Mouse (Mus musculus) naive thymus-derived CD4-positive, alpha-beta T cell, adult 2 months (primary cell): ENCODE results near the gene Plcg2.

ENCODE experiments used
- DNase-seq: peaks from one replicate; pipeline ENCODE4 v3.0.0-alpha.2; 2011; ENCODE audit warnings: low read depth

Plcg2 gene

DNA sequence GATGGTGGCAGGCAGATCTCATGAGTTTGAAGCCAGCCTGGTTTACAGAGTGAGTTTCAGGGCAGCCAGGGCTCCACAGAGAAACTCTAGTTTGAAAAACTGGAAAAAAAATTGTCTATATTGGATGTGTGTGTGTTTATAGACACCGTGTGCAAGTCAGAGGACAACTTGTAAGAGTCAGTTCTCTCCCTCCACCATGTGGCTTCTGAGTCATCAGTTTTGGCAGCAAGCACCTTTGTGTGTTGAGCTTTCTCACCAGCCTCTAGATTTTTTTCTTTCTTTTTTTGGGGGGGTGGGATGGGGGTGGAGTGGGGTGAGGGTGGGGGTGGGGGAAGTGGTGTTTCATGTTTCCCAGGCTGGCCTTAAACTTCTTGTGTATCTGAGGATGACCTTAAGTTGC lies 12.8 kb upstream of the Plcg2 start:
- DNase-seq = no peak

DNA sequence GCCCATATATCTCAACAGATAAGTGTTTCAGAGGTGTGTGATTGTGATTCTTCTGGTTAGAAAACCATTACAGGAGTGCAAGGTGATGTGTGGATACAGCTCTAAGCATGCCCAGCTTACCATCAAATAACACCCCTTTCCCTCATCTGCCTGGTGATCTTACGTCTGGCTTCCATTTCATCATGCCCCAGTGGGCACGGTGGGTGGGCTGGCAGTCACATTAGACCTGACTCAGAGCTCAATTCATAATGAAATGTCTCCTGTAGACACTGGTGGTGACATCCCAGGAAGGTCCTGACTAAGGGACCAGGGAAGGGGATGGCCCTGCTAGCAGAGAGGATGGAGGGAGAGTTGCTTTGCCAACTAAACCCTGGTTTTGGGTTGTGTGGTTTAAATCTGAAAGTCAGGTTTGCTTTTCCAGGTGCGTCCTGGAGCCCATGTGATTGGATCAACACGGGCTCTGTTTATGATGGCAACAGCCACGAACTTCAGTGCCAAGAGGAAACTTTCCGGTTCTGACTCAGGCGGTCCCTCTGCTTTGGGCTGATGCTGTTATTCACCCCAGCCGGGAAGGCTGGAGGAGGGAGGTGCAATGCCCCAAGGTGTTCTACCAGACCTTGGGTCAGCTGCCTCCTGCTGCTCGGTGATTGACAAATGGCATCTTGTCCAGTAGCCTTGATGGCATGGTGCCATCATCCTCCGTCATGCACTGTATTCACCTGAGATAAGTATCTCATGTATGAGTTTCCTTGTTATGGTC lies 9.7 kb upstream of the Plcg2 start:
- DNase-seq = no peak

DNA sequence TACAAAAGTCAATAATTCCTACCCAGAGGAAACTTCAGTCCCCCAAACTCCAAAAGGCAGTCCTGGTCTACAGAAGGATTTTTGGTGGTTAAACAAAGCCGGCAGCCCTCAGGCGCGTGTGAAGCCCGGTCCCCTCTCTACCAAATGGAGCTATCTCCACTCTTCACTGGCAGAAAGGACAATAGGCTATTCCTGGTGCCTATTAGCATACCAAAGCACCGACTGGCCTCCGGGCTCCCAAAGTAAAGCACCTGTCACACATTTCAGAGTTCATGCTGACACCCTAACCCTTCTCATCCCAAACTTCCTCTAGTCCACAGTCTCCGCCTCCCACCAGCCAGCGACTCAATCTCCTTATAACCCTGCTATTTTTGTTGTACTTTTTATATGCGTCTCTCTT lies 4.5 kb upstream of the Plcg2 start:
- DNase-seq = no peak

DNA sequence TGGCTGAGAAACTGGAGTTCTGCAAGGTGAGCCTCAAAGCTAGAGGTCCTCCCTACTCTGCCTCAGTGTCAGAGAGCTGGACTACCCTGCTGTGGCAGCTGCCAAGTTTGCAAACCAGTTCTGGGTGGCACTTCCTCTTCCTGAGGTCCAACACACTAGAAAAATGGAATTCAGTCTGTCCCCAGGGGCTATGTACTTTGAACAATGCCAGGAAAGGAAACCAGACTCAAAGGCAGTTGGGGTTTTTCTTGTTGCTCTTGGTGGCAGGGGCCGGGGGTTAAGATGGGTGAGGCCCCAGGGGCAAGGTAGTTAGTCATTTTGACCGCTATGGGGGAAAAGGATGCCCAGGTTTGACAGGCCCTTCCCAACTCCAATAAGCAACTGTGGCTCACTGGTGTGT lies 3.2 kb upstream of the Plcg2 start:
- DNase-seq = no peak

DNA sequence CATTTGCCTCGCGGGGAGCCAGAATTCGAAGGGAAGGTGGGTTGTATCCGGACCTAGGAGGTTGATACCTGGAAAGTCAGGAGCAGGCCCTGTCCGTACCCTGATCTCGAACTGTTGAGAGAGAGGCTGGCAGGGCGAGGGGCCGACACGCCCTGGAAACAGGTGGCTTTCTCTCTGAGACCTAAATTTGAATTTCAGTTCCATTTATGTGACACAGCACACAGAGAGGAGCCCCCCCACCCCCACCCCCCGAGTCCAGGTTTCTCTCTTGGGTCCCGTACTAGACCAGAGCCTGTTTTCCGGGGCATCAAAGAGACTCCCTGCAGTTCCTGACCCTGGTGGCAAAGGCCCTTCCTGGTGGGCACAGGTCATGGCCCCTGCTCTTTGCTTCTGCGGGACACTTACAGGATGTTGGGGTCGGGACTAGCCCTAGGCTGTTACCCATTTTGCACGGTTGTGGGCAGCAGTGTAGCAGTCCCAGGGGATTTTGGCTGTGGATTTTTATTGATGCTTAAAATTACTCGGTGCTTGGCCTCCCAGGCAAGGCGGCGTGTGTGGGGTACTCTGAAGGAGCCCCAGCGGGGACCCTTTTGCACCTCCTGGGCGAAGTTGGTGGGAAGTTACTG lies 937 bp downstream of the Plcg2 start:
- no peak for DNase-seq

DNA sequence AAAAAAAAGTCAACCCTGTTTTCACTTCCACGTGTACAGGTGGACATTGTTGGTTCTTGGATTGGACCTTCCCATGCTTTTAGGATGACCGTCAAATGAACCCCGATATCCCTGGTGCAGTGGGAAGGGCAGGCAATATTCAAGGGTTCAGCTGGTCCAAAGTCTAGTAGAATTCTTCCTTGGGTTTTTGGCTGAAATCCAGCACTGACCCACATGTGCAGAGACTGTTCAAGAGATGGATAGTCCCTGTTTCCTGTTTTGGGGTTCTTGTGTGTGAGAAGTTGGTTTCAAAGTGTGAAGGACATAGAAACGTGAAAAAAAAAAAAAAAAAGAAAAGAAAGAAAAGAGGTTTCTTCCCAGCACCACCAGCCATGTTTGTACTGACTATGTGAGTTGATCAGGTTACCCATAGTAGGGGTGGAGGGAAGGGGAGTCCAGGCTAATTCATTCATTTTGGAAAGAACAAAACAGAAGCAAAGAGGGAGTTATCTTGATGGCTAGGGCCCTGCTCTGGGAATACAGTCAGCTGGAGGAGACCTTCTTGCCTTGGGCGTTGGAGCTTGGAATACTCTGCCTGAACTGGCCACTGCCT lies 2.2 kb downstream of the Plcg2 start:
- no peak for DNase-seq

DNA sequence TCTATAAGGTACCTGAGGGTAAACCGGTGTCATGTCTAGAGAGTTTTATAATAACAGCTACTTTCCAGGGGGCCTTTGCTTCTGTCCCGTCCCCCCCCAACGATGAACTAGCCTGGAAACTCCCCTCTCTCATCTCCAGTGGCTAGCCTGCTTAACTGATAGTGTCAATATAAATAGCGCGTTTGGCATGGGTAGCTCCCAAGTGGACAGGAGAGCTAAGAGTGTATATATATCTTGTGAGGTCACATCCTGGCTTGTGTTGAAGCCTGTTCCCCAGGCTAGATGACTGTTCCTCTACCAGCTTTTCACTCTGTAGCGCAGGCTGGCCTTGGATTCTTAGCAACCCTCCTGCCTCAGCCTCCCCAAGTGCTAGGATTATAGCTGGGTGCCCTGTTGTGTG lies 3.2 kb downstream of the Plcg2 start:
- no peak for DNase-seq

DNA sequence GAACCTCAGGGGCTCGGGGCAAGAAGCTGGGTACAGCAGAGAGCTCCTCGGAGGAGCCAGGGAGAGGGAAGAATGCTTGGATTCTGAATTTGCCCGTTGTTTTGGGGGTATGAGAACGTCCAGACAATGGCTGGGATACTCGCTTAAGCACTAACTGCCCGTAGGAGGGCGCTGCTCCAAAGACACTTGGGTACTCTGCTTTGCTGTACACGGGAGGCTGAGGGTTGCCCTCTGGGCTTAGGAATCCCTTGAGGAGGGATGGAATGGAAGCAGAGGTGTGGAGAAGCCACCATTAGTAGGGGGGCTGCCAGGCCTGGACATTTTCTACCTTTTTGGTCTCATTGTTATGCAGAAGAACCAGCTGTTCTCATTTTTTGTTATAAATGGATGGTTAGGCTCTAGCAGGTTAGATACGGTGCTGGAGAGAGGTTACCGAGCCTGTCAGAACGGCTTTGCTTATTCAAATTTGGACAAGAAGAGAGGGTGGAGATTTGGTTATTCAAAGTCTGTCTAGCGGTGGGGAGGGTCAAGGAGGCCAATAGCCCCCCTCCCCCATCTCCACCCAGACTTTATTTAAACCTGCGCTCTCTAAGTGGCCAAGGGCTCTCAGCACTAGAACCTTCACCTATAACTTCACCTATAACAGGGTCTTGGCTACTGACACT lies 5.4 kb downstream of the Plcg2 start:
- no peak for DNase-seq

DNA sequence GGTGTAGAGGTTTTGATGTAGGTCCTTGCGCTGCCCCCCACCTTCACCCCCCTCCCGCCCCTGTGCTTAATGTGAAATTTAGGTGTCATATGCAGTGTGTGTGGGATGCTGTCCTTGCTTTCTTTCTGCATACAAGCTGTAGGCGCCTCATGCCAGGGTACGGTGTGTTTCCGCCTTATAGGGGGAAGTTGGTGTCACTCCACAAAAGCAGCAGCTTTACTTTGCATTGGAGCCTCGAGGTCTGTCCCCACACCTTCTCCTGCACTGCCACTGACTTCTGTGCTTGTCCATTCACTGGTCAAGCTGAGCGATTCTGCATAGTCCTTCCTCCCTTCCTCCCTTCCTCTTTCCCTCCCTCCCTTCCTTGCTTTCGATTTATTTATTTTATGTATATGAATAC lies 9.6 kb downstream of the Plcg2 start:
- DNase-seq = no peak

DNA sequence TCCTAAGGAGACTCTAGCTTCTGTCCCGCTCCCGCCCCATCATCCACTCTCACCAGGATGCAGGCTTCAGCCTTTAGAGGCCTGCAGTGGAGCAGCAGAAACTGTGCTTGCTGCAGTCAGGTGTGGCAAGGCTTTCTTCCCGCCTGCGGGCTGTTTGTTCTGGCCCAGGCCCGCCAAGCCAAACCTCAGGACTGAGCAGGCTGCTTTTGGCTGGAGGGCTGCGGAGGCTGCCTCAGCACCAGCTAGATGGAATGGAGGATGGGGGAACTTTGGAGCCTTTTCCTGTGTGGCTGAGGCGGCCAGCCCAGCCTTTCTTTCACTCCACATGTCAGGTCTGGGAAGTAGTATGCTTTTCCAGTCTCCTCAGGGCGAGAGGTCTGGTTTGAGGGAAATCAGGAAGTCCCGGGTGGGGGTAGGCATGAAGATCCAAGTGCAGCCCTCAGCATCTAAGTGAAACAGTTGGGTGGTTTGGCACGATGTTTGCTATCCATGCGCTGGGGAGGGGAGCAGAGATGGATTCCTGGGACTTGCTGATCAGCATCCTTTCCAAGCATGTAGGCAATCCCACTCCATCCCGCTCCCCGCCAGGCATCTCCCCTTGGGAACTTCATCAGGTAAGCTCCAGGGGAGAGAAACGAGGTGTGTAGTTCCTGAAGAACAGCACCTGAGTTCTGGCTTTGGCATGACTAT lies 18.9 kb downstream of the Plcg2 start:
- DNase-seq = no peak

DNA sequence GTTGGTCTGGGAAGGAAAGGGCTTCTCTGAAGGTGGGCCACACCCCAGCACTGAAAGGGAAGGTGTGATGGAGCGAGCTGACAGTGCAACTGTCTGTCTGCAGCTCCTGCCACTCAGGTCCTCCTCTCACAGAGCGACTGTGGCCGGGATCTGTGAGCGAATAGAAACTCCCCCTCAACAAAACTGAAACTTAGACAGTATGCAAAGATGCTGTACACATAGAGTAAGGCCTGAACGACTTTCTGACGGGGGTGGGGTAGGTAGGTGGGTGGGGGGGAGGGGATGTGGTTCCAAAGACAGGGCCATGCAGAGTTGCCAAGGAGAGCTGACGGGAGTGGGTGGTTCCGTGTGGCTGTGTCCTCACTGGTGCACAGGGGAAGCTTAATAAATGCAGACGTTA lies 19.8 kb downstream of the Plcg2 start:
- no peak for DNase-seq

DNA sequence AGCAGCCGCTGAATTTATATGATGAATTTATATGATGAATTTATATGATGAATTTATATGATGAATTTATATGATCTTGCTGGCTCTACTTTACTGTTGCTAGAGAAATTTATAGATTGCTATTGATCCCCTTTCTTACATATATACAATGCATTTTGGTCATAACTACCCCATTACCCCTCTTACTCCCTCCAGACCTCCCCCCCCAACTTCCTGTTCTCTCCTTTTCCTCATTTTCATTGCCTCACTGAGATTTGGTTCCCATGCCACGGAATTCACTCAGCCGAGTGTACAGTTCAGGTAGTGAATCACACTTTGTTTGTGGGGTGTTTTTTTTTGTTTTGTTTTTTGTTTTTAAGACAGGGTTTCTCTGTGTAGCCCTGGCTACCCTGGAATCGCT lies 20.8 kb downstream of the Plcg2 start:
- no peak for DNase-seq

DNA sequence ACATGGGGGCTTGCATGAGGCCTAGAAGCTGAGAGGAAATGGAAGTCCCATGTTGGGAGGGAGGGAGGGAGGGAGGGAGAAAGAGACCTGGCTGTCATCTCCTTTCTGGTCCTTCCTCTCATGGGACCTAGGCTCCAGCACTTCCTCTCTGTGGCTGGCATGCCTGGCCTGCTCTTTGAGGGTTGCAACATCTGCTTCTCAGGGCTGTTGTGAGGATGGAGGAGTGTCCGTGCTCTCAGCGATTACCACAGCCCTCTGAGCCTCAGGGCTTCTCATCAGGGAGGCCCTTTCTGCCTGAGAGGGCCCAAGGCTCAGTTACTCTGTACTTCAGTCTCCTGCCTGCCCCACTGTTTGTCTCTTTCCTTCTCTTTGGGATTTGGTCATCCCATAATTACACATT lies 28.1 kb downstream of the Plcg2 start:
- no peak for DNase-seq

DNA sequence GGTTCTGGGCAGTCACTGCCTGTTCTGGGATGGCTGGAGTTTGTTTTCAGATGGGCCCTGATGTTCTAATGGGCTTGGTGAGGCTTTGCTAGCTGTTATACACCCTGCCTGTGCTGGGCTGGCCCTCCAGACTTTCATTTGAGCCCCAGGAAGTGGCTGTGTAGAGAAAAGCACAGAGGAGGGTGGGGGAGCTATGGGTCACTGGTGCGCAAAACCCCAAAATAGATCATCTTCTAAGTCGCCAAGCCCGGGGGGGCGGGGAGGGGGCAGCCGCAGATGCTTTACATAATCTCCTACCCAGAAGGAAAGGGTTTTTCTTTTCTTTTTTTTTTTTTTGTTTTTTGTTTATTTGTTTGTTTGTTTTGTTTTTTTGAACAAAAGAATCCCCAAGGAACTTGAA lies 29.9 kb downstream of the Plcg2 start:
- no peak for DNase-seq

DNA sequence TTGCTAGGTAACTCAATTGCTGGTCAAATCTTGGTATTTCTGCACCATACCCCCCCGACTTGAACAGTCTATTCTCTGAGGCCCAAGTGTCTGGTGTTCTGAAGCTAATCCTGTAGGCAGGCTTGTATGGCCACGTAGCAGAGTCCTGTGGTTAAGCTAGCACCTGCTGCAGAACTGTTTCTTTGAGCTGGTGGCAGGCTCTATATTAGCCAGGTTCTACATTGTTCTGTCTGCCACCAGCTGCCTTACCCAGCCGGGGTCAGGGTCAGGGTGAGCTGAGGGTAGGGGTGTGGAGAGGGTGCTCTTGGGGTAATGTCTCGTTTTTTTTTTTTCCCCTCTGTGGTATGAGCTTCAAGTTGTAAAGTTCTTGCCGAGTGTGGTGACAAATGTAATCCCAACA lies 31.1 kb downstream of the Plcg2 start:
- no peak for DNase-seq

DNA sequence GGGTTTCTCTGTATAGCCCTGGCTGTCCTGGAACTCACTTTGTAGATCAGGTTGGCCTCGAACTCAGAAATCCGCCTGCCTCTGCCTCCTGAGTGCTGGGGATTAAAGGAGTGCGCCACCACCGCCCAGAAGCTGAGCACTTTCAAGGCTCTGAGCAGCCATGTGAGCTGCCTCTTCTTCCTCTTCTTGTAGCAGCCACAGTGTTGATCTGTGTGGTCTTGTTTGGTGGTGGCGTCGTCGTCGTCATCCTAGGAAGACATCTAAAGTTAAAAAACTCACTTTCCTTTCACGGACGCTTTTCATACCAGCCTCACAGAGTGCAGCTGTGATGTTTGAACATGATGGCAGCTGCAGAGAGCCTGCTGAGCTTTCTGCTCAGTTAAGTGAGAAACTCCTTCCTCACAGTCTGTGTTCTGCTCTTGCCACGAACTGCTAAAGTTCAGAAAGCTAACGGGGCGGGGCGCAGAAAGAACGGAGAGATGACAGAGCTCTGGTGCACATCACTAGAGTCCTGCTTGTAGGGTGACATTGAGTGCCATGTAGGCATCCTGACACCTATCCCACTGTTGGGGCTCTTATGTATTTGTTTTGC lies 34.4 kb downstream of the Plcg2 start:
- DNase-seq = peak; percentile 29

DNA sequence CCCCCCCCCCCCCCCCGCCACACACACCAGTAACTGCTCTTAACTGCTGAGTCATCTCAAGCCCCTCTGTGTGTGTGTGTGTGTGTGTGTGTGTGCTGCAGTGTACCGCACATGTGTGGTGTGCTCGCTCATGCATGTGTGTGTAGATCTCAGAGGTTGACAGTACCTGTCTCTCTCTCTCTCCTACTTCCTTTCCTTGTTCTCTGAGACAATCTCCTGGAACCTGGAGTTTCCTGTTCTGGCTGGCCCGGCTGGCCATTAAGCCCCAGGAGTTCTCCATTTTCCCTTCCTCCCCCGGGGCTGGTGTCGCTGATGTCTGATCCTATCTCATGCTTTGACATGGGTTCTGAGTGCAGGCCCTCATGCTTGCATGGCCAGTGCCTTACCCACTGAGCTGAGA lies 38.8 kb downstream of the Plcg2 start:
- no peak for DNase-seq

DNA sequence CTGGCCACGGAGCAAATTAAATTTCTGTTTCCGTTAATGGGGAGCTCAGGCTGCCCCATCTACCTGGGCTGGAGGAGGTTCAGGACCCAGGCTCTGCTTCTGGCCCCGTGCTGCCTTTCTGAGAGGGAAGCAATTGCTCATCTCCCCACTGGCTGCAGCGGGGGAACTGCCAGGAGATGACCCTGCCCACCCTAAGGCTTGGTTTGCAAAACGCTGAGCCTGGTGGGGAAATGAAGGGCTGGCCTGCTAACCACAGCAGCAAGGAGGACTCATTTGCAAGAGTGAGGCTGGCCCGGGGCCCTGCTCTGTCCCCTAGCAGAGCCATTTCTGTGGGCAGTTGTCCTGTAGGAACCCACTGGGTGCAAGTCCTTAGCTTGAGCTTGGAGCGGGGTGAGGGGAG lies 39.7 kb downstream of the Plcg2 start:
- DNase-seq = no peak

DNA sequence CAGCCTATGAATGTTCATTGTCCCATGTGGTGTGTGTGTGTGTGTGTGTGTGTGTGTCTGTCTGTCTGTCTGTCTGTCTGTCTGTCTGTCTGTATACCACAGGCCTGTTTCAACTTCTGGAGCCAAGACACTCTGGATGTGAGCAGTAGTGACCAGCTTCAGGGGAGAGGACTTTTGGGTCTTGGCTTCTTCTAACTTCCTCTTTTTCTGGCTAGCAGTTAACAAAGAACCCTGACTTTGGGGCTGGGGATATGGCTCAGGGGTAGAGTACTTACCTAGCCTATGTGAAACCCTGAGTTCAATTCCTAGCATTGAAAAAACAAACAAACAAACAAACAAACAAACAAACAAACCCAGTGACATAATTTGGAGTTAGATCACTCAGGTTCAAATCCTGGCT lies 44.9 kb downstream of the Plcg2 start:
- no peak for DNase-seq

DNA sequence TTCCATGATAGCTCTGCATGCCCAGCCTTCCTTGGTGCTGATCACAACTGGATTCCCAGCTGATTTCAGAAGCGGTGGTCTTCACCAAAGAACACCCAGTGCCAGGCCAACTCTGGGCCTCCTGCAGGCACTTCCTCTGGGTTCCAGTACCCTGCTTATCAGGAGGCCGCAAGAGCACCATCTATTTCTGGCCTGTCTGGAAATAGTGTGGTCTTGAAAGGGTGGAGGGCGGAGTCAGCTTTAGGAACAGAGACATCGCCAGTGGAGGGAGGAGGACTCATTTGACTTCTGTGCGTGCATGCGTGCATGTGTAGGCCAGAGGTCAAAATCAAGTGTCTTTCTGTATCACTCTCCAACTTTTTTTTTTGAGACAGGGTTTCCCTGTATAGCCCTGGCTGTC lies 45.7 kb downstream of the Plcg2 start:
- no peak for DNase-seq

DNA sequence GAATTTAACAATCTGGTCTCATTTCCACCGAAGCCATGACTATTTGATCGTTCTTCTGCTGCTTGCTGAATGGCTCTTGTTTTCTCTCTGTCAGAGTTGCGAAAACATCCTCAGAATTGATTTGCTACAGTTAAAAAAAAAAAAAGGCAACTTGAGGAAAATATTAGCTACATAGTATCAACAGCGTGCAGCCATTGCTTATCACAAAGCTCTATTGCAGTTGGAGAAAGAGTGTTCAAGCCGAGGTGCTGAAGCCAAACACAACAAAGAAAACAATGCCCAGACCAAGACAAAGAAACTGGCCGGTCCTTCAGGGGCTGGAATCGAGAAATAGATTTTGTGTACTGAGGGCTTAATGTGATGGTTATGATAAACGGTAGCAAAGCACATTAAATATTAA lies 47.0 kb downstream of the Plcg2 start:
- DNase-seq = no peak

DNA sequence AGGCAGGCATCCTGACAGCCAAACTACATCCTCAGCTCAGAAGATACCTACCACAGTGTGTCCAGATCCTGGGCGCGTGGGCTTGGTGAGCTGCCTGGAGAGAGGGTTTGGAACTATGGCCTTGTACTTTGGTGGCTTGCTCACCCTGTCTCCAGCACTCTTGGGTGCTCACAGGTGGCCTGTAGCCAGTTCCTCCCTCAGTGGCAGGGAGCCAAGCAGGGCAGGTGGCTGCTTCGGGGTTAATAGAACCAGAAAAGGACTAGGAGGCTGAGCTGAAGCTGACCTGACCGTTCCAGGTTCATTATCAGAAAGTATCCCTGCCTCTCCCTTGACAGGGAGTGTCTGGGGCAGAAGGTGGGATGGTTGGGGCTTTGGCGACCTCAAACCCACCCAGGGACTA lies 48.3 kb downstream of the Plcg2 start:
- DNase-seq = no peak
